Mouse (Mus musculus) myocyte (in vitro differentiated cells): Measurements from ENCODE around the gene 2010003K11Rik. TPM values are rescaled to one million over a fixed set of nuclear protein-coding genes. Genes with fewer than 3 reads are reported as not detected.
"Not testable (repeated sequence)": the region's sequence is repeated elsewhere in the genome, so short reads cannot be mapped to it uniquely, and the experiment has no call there.

Experiments
- H3K27me3 ChIP-seq: one replicate; pipeline ENCODE4 v1.6.1; 2011; ENCODE audit not compliant: control insufficient read depth, insufficient read depth, insufficient read length
- H3K36me3 ChIP-seq: one replicate; pipeline ENCODE4 v1.6.1; 2011; ENCODE audit not compliant: control insufficient read depth, insufficient read depth
- H3K4me2 ChIP-seq: one replicate; pipeline ENCODE4 v1.6.1; 2011; ENCODE audit warnings: low read depth, control low read depth
- H3K4me3 ChIP-seq: one replicate; pipeline ENCODE4 v1.5.1; 2011; ENCODE audit warnings: mild to moderate bottlenecking, control low read depth, moderate library complexity
- H3K79me2 ChIP-seq: one replicate; pipeline ENCODE4 v1.6.1; 2011; ENCODE audit not compliant: control insufficient read depth, insufficient read depth
- H3ac ChIP-seq: one replicate; pipeline ENCODE4 v1.6.1; 2011; ENCODE audit not compliant: control insufficient read depth, insufficient read length
- CEBPB ChIP-seq: IDR thresholded peaks from 2 replicates; pipeline ENCODE4 v1.6.1; 2011; ENCODE audit warnings: mild to moderate bottlenecking, moderate library complexity; ENCODE audit not compliant: poor library complexity, insufficient read depth, severe bottlenecking
- E2F4 ChIP-seq: IDR thresholded peaks from one replicate; pipeline ENCODE4 v1.6.1; 2011; ENCODE audit warnings: mild to moderate bottlenecking, control low read depth, moderate library complexity; ENCODE audit not compliant: insufficient read depth
- MAX ChIP-seq: IDR thresholded peaks from one replicate; pipeline ENCODE4 v1.6.1; 2011; ENCODE audit warnings: low read depth, mild to moderate bottlenecking, control low read depth
- MYOD1 ChIP-seq, 3 experiments: IDR thresholded peaks; one replicate each; pipeline ENCODE4 v1.6.1; 2011; ENCODE audit warnings: control low read depth in 2 of 3, low read depth in 2 of 3, mild to moderate bottlenecking in 2 of 3, moderate library complexity in 1 of 3; ENCODE audit not compliant: insufficient read length in 2 of 3, control insufficient read depth in 1 of 3
- MYOG ChIP-seq, 3 experiments: IDR thresholded peaks; one replicate each; pipeline ENCODE4 v1.6.1; 2011; ENCODE audit warnings: control low read depth in 2 of 3, low read depth in 2 of 3, mild to moderate bottlenecking in 2 of 3; ENCODE audit not compliant: insufficient read length in 2 of 3, control insufficient read depth in 1 of 3, insufficient read depth in 1 of 3
- POLR2A ChIP-seq: IDR thresholded peaks from one replicate; pipeline ENCODE4 v1.6.1; 2011; ENCODE audit warnings: low read depth, mild to moderate bottlenecking, control low read depth, moderate library complexity; ENCODE audit not compliant: insufficient read length
- POLR2AphosphoS2 ChIP-seq: IDR thresholded peaks from one replicate; pipeline ENCODE4 v1.6.1; 2011; ENCODE audit warnings: low read depth, control low read depth; ENCODE audit not compliant: insufficient read length
- REST ChIP-seq: IDR thresholded peaks from one replicate; pipeline ENCODE4 v1.6.1; 2011; ENCODE audit warnings: mild to moderate bottlenecking, control low read depth, moderate library complexity; ENCODE audit not compliant: insufficient read depth, insufficient read length
- SRF ChIP-seq: IDR thresholded peaks from one replicate; pipeline ENCODE4 v1.6.1; 2011; ENCODE audit warnings: low read depth; ENCODE audit not compliant: control insufficient read depth, insufficient read length
- TCF12 ChIP-seq: IDR thresholded peaks from one replicate; pipeline ENCODE4 v1.6.1; 2011; ENCODE audit warnings: mild to moderate bottlenecking, control low read depth; ENCODE audit not compliant: poor library complexity, insufficient read depth, severe bottlenecking
- TCF3 ChIP-seq: IDR thresholded peaks from one replicate; pipeline ENCODE4 v1.6.1; 2011; ENCODE audit warnings: low read depth, control low read depth; ENCODE audit not compliant: insufficient read length
- USF1 ChIP-seq: IDR thresholded peaks from one replicate; pipeline ENCODE4 v1.6.1; 2011; ENCODE audit warnings: low read depth, mild to moderate bottlenecking, control low read depth, moderate library complexity
- polyA plus RNA-seq: library from polyadenylated mRNA; unstranded; fragments of >200 nt; fragmentation: generic; extraction: Trizol; gene quantifications from one replicate; pipeline ENCODE4 v1.2.1, GENCODE M21; 2012; ENCODE audit warnings: missing spikeins

Gene 2010003K11Rik
- polyA plus RNA-seq, 1 experiment, result 0.05 TPM

DNA sequence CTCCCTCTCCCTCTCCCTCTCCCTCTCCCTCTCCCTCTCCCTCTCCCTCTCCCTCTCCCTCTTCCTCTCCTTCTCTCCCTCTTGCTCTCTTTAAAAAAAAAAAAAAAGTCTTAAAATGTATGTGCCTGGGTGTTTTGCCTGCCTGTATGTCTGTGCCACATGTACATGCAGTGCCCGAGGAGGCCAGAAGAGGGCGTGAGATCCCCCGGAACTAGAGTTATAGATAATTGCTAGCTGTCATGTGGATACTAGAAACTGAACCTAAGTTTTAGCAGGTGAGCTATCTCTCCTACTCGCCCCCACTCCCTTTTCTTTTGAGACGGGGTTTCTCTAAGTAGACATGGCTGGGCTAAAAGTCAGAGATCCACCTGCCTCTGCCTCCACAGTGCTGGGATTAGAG lies 30.0 kb downstream of the 2010003K11Rik start:
- no peaks in the 10 kb centered on the region for H3K27me3 ChIP-seq
- no peak overlapping the region for H3ac ChIP-seq
- no peak overlapping the region for H3K4me3 ChIP-seq
- H3K79me2 ChIP-seq, result no peaks in the 10 kb centered on the region
- H3K4me2 ChIP-seq, result no peak overlapping the region
- no peaks in the 10 kb centered on the region for H3K36me3 ChIP-seq
- TF ChIP-seq E2F4, result no peak
- no peak for TF ChIP-seq USF1
- no peak for TF ChIP-seq MAX
- no peak for TF ChIP-seq SRF
- TF ChIP-seq MYOD1 (IDR thresholded peaks at IDR 0.05; ENCODE audit: control insufficient read depth in 1 of 3, insufficient read length in 2 of 3, low read depth in 2 of 3), result no peak
- no peak for TF ChIP-seq MYOG (IDR thresholded peaks at IDR 0.05; ENCODE audit: control insufficient read depth in 1 of 3, insufficient read depth in 1 of 3, insufficient read length in 2 of 3, low read depth in 2 of 3)
- TF ChIP-seq TCF3, result no peak

DNA sequence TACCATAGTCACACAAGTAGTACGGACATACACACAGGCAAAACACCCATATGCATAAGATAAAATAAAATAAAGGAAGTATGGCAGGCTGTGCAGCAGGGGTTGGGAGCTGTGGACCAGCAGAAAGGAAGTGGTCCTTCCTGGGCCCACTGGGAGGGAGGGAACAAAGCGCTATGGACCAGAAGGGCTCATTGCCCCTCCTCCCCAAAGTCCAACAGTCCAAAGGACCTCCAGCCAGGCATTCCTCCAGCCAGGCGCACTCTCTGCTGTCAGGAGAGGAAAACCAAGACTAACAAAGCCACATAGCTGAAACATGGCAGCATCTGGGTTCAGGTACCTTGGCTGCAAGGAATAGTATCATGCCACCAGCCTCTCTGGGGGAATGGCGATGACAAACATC lies 33.7 kb downstream of the 2010003K11Rik start:
- TF ChIP-seq MAX (no peak), POLR2AphosphoS2 (no peak), CEBPB (no peak), POLR2A (no peak), TCF3 (no peak), REST (no peak), MYOG (IDR thresholded peaks at IDR 0.05; ENCODE audit: control insufficient read depth in 1 of 3, insufficient read depth in 1 of 3, insufficient read length in 2 of 3, low read depth in 2 of 3) (no peak), MYOD1 (IDR thresholded peaks at IDR 0.05; ENCODE audit: control insufficient read depth in 1 of 3, insufficient read length in 2 of 3, low read depth in 2 of 3) (no peak), USF1 (no peak), SRF (no peak), E2F4 (no peak), TCF12 (no peak)
- Histone ChIP-seq H3K36me3 (no peaks in the 10 kb centered on the region), H3K4me3 (no peak overlapping the region), H3K4me2 (no peak overlapping the region), H3K79me2 (no peaks in the 10 kb centered on the region), H3ac (no peak overlapping the region), H3K27me3 (no peaks in the 10 kb centered on the region)

DNA sequence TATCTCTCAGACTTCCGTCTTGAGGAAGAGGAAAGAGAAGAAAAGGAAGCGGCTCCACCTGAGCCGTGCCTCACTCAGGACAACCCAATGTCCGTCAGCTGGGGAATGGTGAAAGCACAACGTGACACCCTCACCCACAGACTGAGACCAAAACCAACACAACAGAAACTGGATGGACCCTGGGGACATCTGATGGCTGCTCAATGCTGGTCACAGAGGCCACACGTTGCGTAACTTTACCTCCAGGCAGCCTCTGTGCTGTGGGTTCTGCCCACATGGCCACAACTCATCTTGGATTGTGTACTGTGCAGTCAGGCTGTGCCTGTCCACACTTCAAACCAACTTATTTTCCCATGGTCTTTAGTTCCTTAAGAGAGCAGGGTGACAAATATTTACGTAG lies 36.4 kb downstream of the 2010003K11Rik start:
- no peak overlapping the region for H3K4me3 ChIP-seq
- no peaks in the 10 kb centered on the region for H3K27me3 ChIP-seq
- no peak overlapping the region for H3K4me2 ChIP-seq
- no peak overlapping the region for H3ac ChIP-seq
- 0 out of 2 replicates have a peak, but pooled peaks have one; percentile 26 for TF ChIP-seq CEBPB
- no peak for TF ChIP-seq MYOG (IDR thresholded peaks at IDR 0.05; ENCODE audit: control insufficient read depth in 1 of 3, insufficient read depth in 1 of 3, insufficient read length in 2 of 3, low read depth in 2 of 3)
- no peaks in the 10 kb centered on the region for H3K79me2 ChIP-seq
- H3K36me3 ChIP-seq, result no peaks in the 10 kb centered on the region

DNA sequence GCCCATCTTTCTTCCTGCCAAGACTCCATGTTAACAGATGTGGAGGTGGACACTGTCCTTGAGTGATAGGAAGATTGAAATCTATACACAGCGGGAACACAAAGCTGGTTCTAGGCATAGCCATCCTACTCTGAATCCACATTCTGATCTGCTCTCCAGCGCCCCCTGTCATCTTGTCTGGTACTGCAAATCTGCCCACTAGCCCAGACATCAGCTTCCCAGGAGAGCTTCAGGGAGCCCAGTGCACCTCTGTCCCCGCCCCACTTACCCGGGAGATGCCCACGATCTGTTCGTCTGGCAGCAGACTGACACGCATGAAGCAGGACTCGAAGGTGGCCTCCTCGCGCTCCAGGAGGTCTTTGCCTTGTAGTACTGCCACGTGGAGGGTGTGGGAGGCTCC lies 42.2 kb downstream of the 2010003K11Rik start:
- Histone ChIP-seq H3ac (no peak overlapping the region), H3K79me2 (no peaks in the 10 kb centered on the region), H3K4me3 (no peak overlapping the region), H3K36me3 (no peaks in the 10 kb centered on the region), H3K27me3 (no peaks in the 10 kb centered on the region), H3K4me2 (peak overlapping the region; percentile 70)
- TF ChIP-seq POLR2A (no peak), CEBPB (no peak), REST (no peak), MYOD1 (IDR thresholded peaks at IDR 0.05; ENCODE audit: control insufficient read depth in 1 of 3, insufficient read length in 2 of 3, low read depth in 2 of 3) (no peak), TCF3 (no peak), E2F4 (no peak)

DNA sequence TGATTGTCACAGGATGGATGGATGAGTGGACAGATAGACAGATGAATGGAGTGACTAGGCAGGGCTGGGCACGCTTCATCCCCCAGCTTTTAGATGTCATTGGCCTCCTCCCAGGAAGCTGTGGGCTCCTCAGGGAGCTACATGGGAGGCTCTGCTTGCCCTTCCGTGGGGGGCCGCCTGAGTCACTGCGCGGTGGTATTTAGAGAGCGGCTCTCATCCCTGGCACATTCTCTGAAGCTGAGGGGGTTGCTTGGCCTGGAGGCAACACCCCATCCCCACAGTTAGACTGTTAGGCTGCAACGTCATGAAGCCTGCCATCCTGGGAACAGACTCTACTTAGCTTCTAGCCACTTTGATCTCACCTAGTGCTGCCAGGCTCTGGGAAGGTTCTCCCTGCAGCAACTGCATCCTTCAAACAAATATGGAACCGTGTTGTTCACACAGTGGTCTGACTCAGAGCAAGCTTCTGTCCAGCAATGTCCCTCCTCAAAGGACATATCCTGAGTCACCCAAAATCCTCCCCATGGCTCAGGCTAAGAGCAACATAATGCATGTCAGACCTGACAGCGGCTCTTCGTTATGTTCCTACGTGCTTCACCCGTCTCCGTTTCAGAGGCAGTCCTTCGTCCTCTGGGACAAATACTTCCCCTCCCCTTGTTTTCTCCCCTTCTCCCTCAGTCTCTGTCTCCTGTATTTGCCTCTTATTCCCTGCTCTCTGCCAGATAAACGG lies 43.1 kb downstream of the 2010003K11Rik start:
- no peaks in the 10 kb centered on the region for H3K36me3 ChIP-seq
- TF ChIP-seq POLR2A (no peak), MYOD1 (IDR thresholded peaks at IDR 0.05; ENCODE audit: control insufficient read depth in 1 of 3, insufficient read length in 2 of 3, low read depth in 2 of 3) (no peak), TCF3 (no peak), SRF (no peak), TCF12 (no peak), MAX (no peak), MYOG (IDR thresholded peaks at IDR 0.05; ENCODE audit: control insufficient read depth in 1 of 3, insufficient read depth in 1 of 3, insufficient read length in 2 of 3, low read depth in 2 of 3) (no peak)
- H3K27me3 ChIP-seq, result no peaks in the 10 kb centered on the region
- H3K79me2 ChIP-seq, result no peaks in the 10 kb centered on the region
- H3K4me2 ChIP-seq, result peak overlapping the region; percentile 70
- no peak overlapping the region for H3K4me3 ChIP-seq
- no peak overlapping the region for H3ac ChIP-seq

DNA sequence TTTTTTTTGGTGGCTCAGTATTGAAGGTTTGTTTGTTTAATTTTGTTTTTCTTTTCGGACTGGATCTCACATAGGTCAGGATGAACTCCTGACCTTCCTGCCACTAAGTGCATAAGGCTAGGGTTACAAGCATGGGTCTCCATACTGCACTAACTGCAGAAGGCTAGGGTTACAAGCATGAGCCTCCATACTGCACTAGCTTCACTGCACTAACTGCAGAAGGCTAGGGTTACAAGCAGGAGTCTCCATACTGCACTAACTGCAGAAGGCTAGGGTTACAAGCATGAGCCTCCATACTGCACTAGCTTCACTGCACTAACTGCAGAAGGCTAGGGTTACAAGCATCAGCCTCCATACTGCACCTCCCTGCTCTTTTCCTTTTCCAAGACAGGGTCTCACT lies 44.3 kb downstream of the 2010003K11Rik start:
- not testable (repeated sequence) for H3K27me3 ChIP-seq, H3K4me3 ChIP-seq, H3K4me2 ChIP-seq, H3K36me3 ChIP-seq, H3ac ChIP-seq, H3K79me2 ChIP-seq
